Mouse (Mus musculus): Measurements from ENCODE around the gene Dcbld1. TPM values are rescaled to one million over a fixed set of nuclear protein-coding genes. Genes with fewer than 3 reads are reported as not detected.

The Dcbld1 gene
- polyA plus RNA-seq (2015; fragmentation: Nextera tagmentation; extraction: Ambion mirVana), result 5.1 and 7.4 TPM in 2 replicates

- peak; percentile 94 for ATAC-seq
- peaks cover 12% of the 10 kb centered on the region for H3K4me1 ChIP-seq (ENCODE audit: insufficient read depth)
- no peaks in the 10 kb centered on the region for H3K36me3 ChIP-seq (replicated peaks; ENCODE audit: insufficient read depth, low read length)
- peak; percentile 79 for DNase-seq
- peak within 1 kb of the TSS; percentile 91 for H3K4me2 ChIP-seq (ENCODE audit: low read depth, low read length)
- H3K9me3 ChIP-seq (ENCODE audit: low read length), result no peaks in the 10 kb centered on the region
- peak within 1 kb of the TSS; percentile 89 for H3K27ac ChIP-seq (ENCODE audit: low read depth)
- TF ChIP-seq CTCF (IDR thresholded peaks at IDR 0.05; ENCODE audit: low read depth) (no peak), EP300 (IDR thresholded peaks at IDR 0.05; ENCODE audit: low read depth) (no peak)
- H3K4me3 ChIP-seq (ENCODE audit: low read depth, low read length), result peak within 1 kb of the TSS; percentile 75
- no peaks in the 10 kb centered on the region for H3K27me3 ChIP-seq (ENCODE audit: insufficient read depth, low read length)
- peak within 1 kb of the TSS; percentile 85 for H3K9ac ChIP-seq (replicated peaks)
- under 1% methylated on average over 41 of the region's 60 CpGs for WGBS (ENCODE audit: insufficient replicate concordance)
Measured at GRCm38 (mm10) chr10:52233301-52233968, at the start of gene Dcbld1. TSS of gene Dcbld1 (plus strand) at chr10:52233619.

GRCm38 (mm10) chr10:52185900-52186299 is 47.5 kb upstream of the Dcbld1 start:
- Histone ChIP-seq H3K9me3 (ENCODE audit: low read length) (no peaks in the 10 kb centered on the region), H3K4me2 (ENCODE audit: low read depth, low read length) (no peak overlapping the region), H3K27me3 (ENCODE audit: insufficient read depth, low read length) (no peaks in the 10 kb centered on the region), H3K9ac (replicated peaks) (no peak overlapping the region), H3K36me3 (replicated peaks; ENCODE audit: insufficient read depth, low read length) (no peaks in the 10 kb centered on the region), H3K4me1 (ENCODE audit: insufficient read depth) (no peaks in the 10 kb centered on the region), H3K27ac (ENCODE audit: low read depth) (no peak overlapping the region), H3K4me3 (ENCODE audit: low read depth, low read length) (no peak overlapping the region)
- 66% methylated on average over 4 of the region's 4 CpGs for WGBS (ENCODE audit: insufficient replicate concordance)
- ATAC-seq (no peak), DNase-seq (no peak)
- TF ChIP-seq CTCF (IDR thresholded peaks at IDR 0.05; ENCODE audit: low read depth) (no peak), EP300 (IDR thresholded peaks at IDR 0.05; ENCODE audit: low read depth) (no peak)

GRCm38 (mm10) chr10:52194957-52195852 is 38.2 kb upstream of the Dcbld1 start, which contains the start of gene Ros1:
TSS of gene Ros1 (minus strand) at chr10:52195244.
- no peak for ATAC-seq
- Histone ChIP-seq H3K4me3 (ENCODE audit: low read depth, low read length) (no peak within 1 kb of the TSS), H3K9ac (replicated peaks) (no peak within 1 kb of the TSS), H3K9me3 (ENCODE audit: low read length) (no peaks in the 10 kb centered on the region), H3K36me3 (replicated peaks; ENCODE audit: insufficient read depth, low read length) (no peaks in the 10 kb centered on the region), H3K27me3 (ENCODE audit: insufficient read depth, low read length) (no peaks in the 10 kb centered on the region), H3K4me2 (ENCODE audit: low read depth, low read length) (no peak within 1 kb of the TSS), H3K4me1 (ENCODE audit: insufficient read depth) (no peaks in the 10 kb centered on the region), H3K27ac (ENCODE audit: low read depth) (no peak within 1 kb of the TSS)
- 67% methylated on average over 7 of the region's 7 CpGs for WGBS (ENCODE audit: insufficient replicate concordance)
- DNase-seq, result no peak
- TF ChIP-seq CTCF (IDR thresholded peaks at IDR 0.05; ENCODE audit: low read depth), result no peak
- TF ChIP-seq EP300 (IDR thresholded peaks at IDR 0.05; ENCODE audit: low read depth), result no peak

- Histone ChIP-seq H3K9ac (replicated peaks) (no peak overlapping the region), H3K36me3 (replicated peaks; ENCODE audit: insufficient read depth, low read length) (no peaks in the 10 kb centered on the region), H3K9me3 (ENCODE audit: low read length) (no peaks in the 10 kb centered on the region), H3K27ac (ENCODE audit: low read depth) (no peak overlapping the region), H3K4me1 (ENCODE audit: insufficient read depth) (no peaks in the 10 kb centered on the region), H3K4me2 (ENCODE audit: low read depth, low read length) (no peak overlapping the region), H3K4me3 (ENCODE audit: low read depth, low read length) (no peak overlapping the region), H3K27me3 (ENCODE audit: insufficient read depth, low read length) (no peaks in the 10 kb centered on the region)
- WGBS (ENCODE audit: insufficient replicate concordance), result 64% methylated on average over 2 of the region's 2 CpGs
- ATAC-seq (no peak), DNase-seq (no peak)
- no peak for TF ChIP-seq CTCF (IDR thresholded peaks at IDR 0.05; ENCODE audit: low read depth)
- TF ChIP-seq EP300 (IDR thresholded peaks at IDR 0.05; ENCODE audit: low read depth), result no peak
Measured at GRCm38 (mm10) chr10:52204006-52204405, 29.4 kb upstream of the Dcbld1 start.

GRCm38 (mm10) chr10:52215267-52215818 is 18.1 kb upstream of the Dcbld1 start:
- Histone ChIP-seq H3K27ac (ENCODE audit: low read depth) (no peak overlapping the region), H3K4me1 (ENCODE audit: insufficient read depth) (no peaks in the 10 kb centered on the region), H3K36me3 (replicated peaks; ENCODE audit: insufficient read depth, low read length) (no peaks in the 10 kb centered on the region), H3K9ac (replicated peaks) (no peak overlapping the region), H3K4me2 (ENCODE audit: low read depth, low read length) (no peak overlapping the region), H3K27me3 (ENCODE audit: insufficient read depth, low read length) (no peaks in the 10 kb centered on the region), H3K9me3 (ENCODE audit: low read length) (no peaks in the 10 kb centered on the region), H3K4me3 (ENCODE audit: low read depth, low read length) (no peak overlapping the region)
- DNase-seq (no peak), ATAC-seq (no peak)
- WGBS (ENCODE audit: insufficient replicate concordance), result 24% methylated on average over 2 of the region's 2 CpGs
- TF ChIP-seq CTCF (IDR thresholded peaks at IDR 0.05; ENCODE audit: low read depth), result no peak
- no peak for TF ChIP-seq EP300 (IDR thresholded peaks at IDR 0.05; ENCODE audit: low read depth)
